ENCODE assay signal across 12 mouse cellular contexts in genomic region chr1:154101433-154101832, GRCm38 (mm10).
"Had no signal": no experiment of that assay in that cellular context is flagged by ENCODE, and none has a peak within 500 bp of the region (broad histone marks: within the 10 kb centered on the region; RNA-seq: fewer than 3 reads in every experiment).

No protein-coding gene starts in this region.

- DNase-seq: kidney, postnatal 25 days; lung, embryonic 14.5 days; lung, postnatal 10 days; right cerebral cortex, postnatal 14 days; thymus, postnatal 4 days had no signal

- H3K27me3 ChIP-seq: liver, embryonic 15.5 days; midbrain, embryonic 12.5 days; stomach, embryonic 15.5 days had no signal

- H3K4me3 ChIP-seq: limb, embryonic 10.5 days; liver, embryonic 15.5 days; megakaryocyte, embryonic 14.5 days; midbrain, embryonic 12.5 days; stomach, embryonic 15.5 days had no signal

- H3K36me3 ChIP-seq: limb, embryonic 10.5 days; liver, embryonic 15.5 days; midbrain, embryonic 12.5 days; stomach, embryonic 15.5 days had no signal

- H3K9ac ChIP-seq: liver, embryonic 15.5 days; lung, embryonic 14.5 days; midbrain, embryonic 12.5 days; stomach, embryonic 15.5 days had no signal

- H3K27ac ChIP-seq: limb, embryonic 10.5 days; liver, embryonic 15.5 days; macrophage; midbrain, embryonic 12.5 days; stomach, embryonic 15.5 days had no signal

- H3K4me2 ChIP-seq: liver, embryonic 11.5 days; liver, embryonic 15.5 days; lung, embryonic 14.5 days; midbrain, embryonic 12.5 days; stomach, embryonic 15.5 days had no signal

- H3K9me3 ChIP-seq: limb, embryonic 10.5 days; liver, embryonic 15.5 days; megakaryocyte, embryonic 14.5 days; midbrain, embryonic 12.5 days; stomach, embryonic 15.5 days had no signal
